Mouse (Mus musculus): ENCODE results near the gene Uchl3.

DNA sequence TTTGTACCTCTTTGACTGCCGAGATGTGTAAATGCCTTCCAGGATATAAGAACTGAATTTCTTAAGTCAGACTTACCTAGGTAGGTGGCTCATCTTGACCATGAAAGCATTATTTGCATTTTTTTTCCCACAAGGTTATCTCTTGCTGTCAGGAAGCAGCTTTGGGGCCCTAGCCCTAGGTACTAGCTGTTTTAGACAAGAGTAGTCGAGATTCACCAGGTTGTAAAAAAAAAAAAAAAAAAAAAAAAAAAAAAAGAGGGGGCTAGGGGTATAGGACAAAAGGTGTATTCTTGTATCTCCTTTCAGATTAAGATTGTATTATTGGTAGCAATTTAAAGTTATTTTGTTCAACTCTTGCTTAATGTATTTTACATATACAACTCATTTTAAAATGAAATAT lies 23.2 kb upstream of the Uchl3 start:
- TF ChIP-seq POLR2A (IDR thresholded peaks at IDR 0.05; ENCODE audit: borderline replicate concordance, low read depth, low read length) (no peak), CTCF (IDR thresholded peaks at IDR 0.05; ENCODE audit: low read depth, low read length) (no peak)
